Mouse (Mus musculus) C2C12 (cell line): ENCODE measurements around the gene Cbr4.

Experiments used
- CEBPB ChIP-seq: IDR thresholded peaks from one replicate; pipeline ENCODE4 v1.6.1; 2011; ENCODE audit warnings: low read depth, mild to moderate bottlenecking, control low read depth, moderate library complexity
- CTCF ChIP-seq: IDR thresholded peaks from one replicate; pipeline ENCODE4 v1.5.1; 2011; ENCODE audit not compliant: control insufficient read depth, insufficient read depth, insufficient read length
- MAX ChIP-seq: IDR thresholded peaks from one replicate; pipeline ENCODE4 v1.6.1; 2011; ENCODE audit warnings: mild to moderate bottlenecking, control low read depth
- MYOD1 ChIP-seq: IDR thresholded peaks from one replicate; pipeline ENCODE4 v1.6.1; 2011; ENCODE audit warnings: low read depth; ENCODE audit not compliant: control insufficient read depth, insufficient read length
- USF1 ChIP-seq: IDR thresholded peaks from one replicate; pipeline ENCODE4 v1.6.1; 2011; ENCODE audit warnings: low read depth, mild to moderate bottlenecking, control low read depth, moderate library complexity

GRCm38 (mm10) chr8:61446329-61446728 is 41.2 kb upstream of the Cbr4 start:
- TF ChIP-seq CTCF (no peak), USF1 (no peak), CEBPB (no peak), MAX (no peak), MYOD1 (no peak)
